Mouse (Mus musculus): ENCODE data around the gene Hecw2. TPM values are rescaled to one million over a fixed set of nuclear protein-coding genes. Genes with fewer than 3 reads are reported as not detected.

The Hecw2 gene
- polyA plus RNA-seq, 1 experiment from 2014 or later: 7.2 TPM

GRCm38 (mm10) chr1:53856501-53857103 is 338.4 kb downstream of the Hecw2 start:
- 94% methylated on average over 7 of the region's 7 CpGs for WGBS

GRCm38 (mm10) chr1:53855732-53856131 is 339.2 kb downstream of the Hecw2 start:
- no peak for ATAC-seq (ENCODE audit: low FRiP score)
- H3K4me3 ChIP-seq: no peak overlapping the region
- H3K9ac ChIP-seq: no peak overlapping the region
- no peaks in the 10 kb centered on the region for H3K4me1 ChIP-seq (replicated peaks)
- H3K27ac ChIP-seq: no peak overlapping the region
- 93% methylated on average over 7 of the region's 7 CpGs for WGBS
- no peaks in the 10 kb centered on the region for H3K27me3 ChIP-seq
- no peaks in the 10 kb centered on the region for H3K9me3 ChIP-seq
- no peak overlapping the region for H3K4me2 ChIP-seq
- H3K36me3 ChIP-seq: peaks cover 3% of the 10 kb centered on the region

More at GRCm38 (mm10) chr1:53856501-53857103, 338.4 kb downstream of the Hecw2 start:
- ATAC-seq (ENCODE audit: low FRiP score): no peak
- Histone ChIP-seq H3K27me3 (no peaks in the 10 kb centered on the region), H3K4me2 (no peak overlapping the region), H3K4me1 (replicated peaks) (no peaks in the 10 kb centered on the region), H3K36me3 (no peaks in the 10 kb centered on the region), H3K27ac (no peak overlapping the region), H3K9ac (no peak overlapping the region), H3K4me3 (no peak overlapping the region), H3K9me3 (no peaks in the 10 kb centered on the region)

- Histone ChIP-seq H3K4me1 (replicated peaks) (no peaks in the 10 kb centered on the region), H3K9ac (no peak overlapping the region), H3K9me3 (no peaks in the 10 kb centered on the region), H3K4me3 (no peak overlapping the region), H3K4me2 (no peak overlapping the region), H3K36me3 (peaks cover 10% of the 10 kb centered on the region), H3K27me3 (no peaks in the 10 kb centered on the region), H3K27ac (no peak overlapping the region)
- WGBS: 76% methylated on average over 3 of the region's 3 CpGs
- no peak for ATAC-seq (ENCODE audit: low FRiP score)
Observed at GRCm38 (mm10) chr1:53852086-53852610, 342.8 kb downstream of the Hecw2 start.

GRCm38 (mm10) chr1:53851334-53851733 is 343.6 kb downstream of the Hecw2 start:
- no peak overlapping the region for H3K9ac ChIP-seq
- H3K4me2 ChIP-seq: no peak overlapping the region
- WGBS: 94% methylated on average over 8 of the region's 8 CpGs
- ATAC-seq (ENCODE audit: low FRiP score): no peak
- H3K9me3 ChIP-seq: no peaks in the 10 kb centered on the region
- H3K27me3 ChIP-seq: no peaks in the 10 kb centered on the region
- no peak overlapping the region for H3K27ac ChIP-seq
- peaks cover 10% of the 10 kb centered on the region for H3K36me3 ChIP-seq
- no peaks in the 10 kb centered on the region for H3K4me1 ChIP-seq (replicated peaks)
- H3K4me3 ChIP-seq: no peak overlapping the region

GRCm38 (mm10) chr1:53850891-53851290 is 344.1 kb downstream of the Hecw2 start:
- Histone ChIP-seq H3K4me3 (no peak overlapping the region), H3K9ac (no peak overlapping the region), H3K27ac (no peak overlapping the region), H3K4me2 (no peak overlapping the region), H3K36me3 (peaks cover 10% of the 10 kb centered on the region), H3K9me3 (no peaks in the 10 kb centered on the region), H3K4me1 (replicated peaks) (no peaks in the 10 kb centered on the region), H3K27me3 (no peaks in the 10 kb centered on the region)
- 95% methylated on average over 6 of the region's 6 CpGs for WGBS
- no peak for ATAC-seq (ENCODE audit: low FRiP score)

- Histone ChIP-seq H3K27me3 (no peaks in the 10 kb centered on the region), H3K4me3 (no peak overlapping the region), H3K36me3 (peaks cover 10% of the 10 kb centered on the region), H3K27ac (no peak overlapping the region), H3K9me3 (no peaks in the 10 kb centered on the region), H3K4me1 (replicated peaks) (no peaks in the 10 kb centered on the region), H3K9ac (no peak overlapping the region), H3K4me2 (no peak overlapping the region)
- 51% methylated on average over 2 of the region's 2 CpGs for WGBS
- no peak for ATAC-seq (ENCODE audit: low FRiP score)
Observed at GRCm38 (mm10) chr1:53846665-53847237, 348.2 kb downstream of the Hecw2 start.

- Histone ChIP-seq H3K27me3 (no peaks in the 10 kb centered on the region), H3K4me3 (no peak overlapping the region), H3K4me2 (no peak overlapping the region), H3K9ac (no peak overlapping the region), H3K27ac (no peak overlapping the region), H3K36me3 (peaks cover 8% of the 10 kb centered on the region), H3K9me3 (no peaks in the 10 kb centered on the region), H3K4me1 (replicated peaks) (no peaks in the 10 kb centered on the region)
- no peak for ATAC-seq (ENCODE audit: low FRiP score)
- WGBS: 87% methylated on average over 8 of the region's 8 CpGs
Observed at GRCm38 (mm10) chr1:53845854-53846253, 349.1 kb downstream of the Hecw2 start.

GRCm38 (mm10) chr1:53844914-53845612 is 349.9 kb downstream of the Hecw2 start:
- H3K27ac ChIP-seq: no peak overlapping the region
- no peaks in the 10 kb centered on the region for H3K27me3 ChIP-seq
- no peaks in the 10 kb centered on the region for H3K4me1 ChIP-seq (replicated peaks)
- ATAC-seq (ENCODE audit: low FRiP score): no peak
- H3K9me3 ChIP-seq: no peaks in the 10 kb centered on the region
- H3K9ac ChIP-seq: no peak overlapping the region
- H3K4me3 ChIP-seq: no peak overlapping the region
- no peak overlapping the region for H3K4me2 ChIP-seq
- WGBS: 74% methylated on average over 5 of the region's 5 CpGs
- H3K36me3 ChIP-seq: peaks cover 5% of the 10 kb centered on the region; the same call in 1 of the 2 replicates

GRCm38 (mm10) chr1:53844122-53844913 is 350.6 kb downstream of the Hecw2 start:
- ATAC-seq (ENCODE audit: low FRiP score): no peak
- Histone ChIP-seq H3K36me3 (peaks cover 3% of the 10 kb centered on the region; the same call in 1 of the 2 replicates), H3K9me3 (no peaks in the 10 kb centered on the region), H3K27ac (no peak overlapping the region), H3K4me2 (no peak overlapping the region), H3K4me1 (replicated peaks) (no peaks in the 10 kb centered on the region), H3K9ac (no peak overlapping the region), H3K27me3 (no peaks in the 10 kb centered on the region), H3K4me3 (no peak overlapping the region)
- 88% methylated on average over 8 of the region's 8 CpGs for WGBS

- ATAC-seq (ENCODE audit: low FRiP score): no peak
- WGBS: 78% methylated on average over 3 of the region's 3 CpGs
- Histone ChIP-seq H3K9me3 (no peaks in the 10 kb centered on the region), H3K9ac (no peak overlapping the region), H3K4me1 (replicated peaks) (no peaks in the 10 kb centered on the region), H3K36me3 (peaks cover 10% of the 10 kb centered on the region; the same call in 1 of the 2 replicates), H3K27ac (no peak overlapping the region), H3K4me2 (no peak overlapping the region), H3K4me3 (no peak overlapping the region), H3K27me3 (no peaks in the 10 kb centered on the region)
Observed at GRCm38 (mm10) chr1:53843051-53843450, 351.9 kb downstream of the Hecw2 start.

- ATAC-seq (ENCODE audit: low FRiP score): no peak
- no peaks in the 10 kb centered on the region for H3K9me3 ChIP-seq
- 74% methylated on average over 4 of the region's 4 CpGs for WGBS
- no peak overlapping the region for H3K9ac ChIP-seq
- no peak overlapping the region for H3K4me3 ChIP-seq
- peaks cover 10% of the 10 kb centered on the region; the same call in 1 of the 2 replicates for H3K36me3 ChIP-seq
- H3K4me2 ChIP-seq: no peak overlapping the region
- no peaks in the 10 kb centered on the region for H3K4me1 ChIP-seq (replicated peaks)
- no peak overlapping the region for H3K27ac ChIP-seq
- H3K27me3 ChIP-seq: no peaks in the 10 kb centered on the region
Observed at GRCm38 (mm10) chr1:53841080-53841479, 353.9 kb downstream of the Hecw2 start.

GRCm38 (mm10) chr1:53839392-53839791 is 355.6 kb downstream of the Hecw2 start:
- no peak overlapping the region for H3K4me2 ChIP-seq
- H3K27me3 ChIP-seq: no peaks in the 10 kb centered on the region
- H3K36me3 ChIP-seq: peaks cover 10% of the 10 kb centered on the region; the same call in 1 of the 2 replicates
- no peak overlapping the region for H3K27ac ChIP-seq
- H3K9ac ChIP-seq: no peak overlapping the region
- H3K4me1 ChIP-seq (replicated peaks): no peaks in the 10 kb centered on the region
- 68% methylated on average over 2 of the region's 2 CpGs for WGBS
- H3K9me3 ChIP-seq: no peaks in the 10 kb centered on the region
- ATAC-seq (ENCODE audit: low FRiP score): no peak
- no peak overlapping the region for H3K4me3 ChIP-seq

Measured in hindbrain, embryonic 13.5 days (tissue).